Mouse (Mus musculus): ENCODE measurements around the gene Zfp993. TPM values are rescaled to one million over a fixed set of nuclear protein-coding genes. Genes with fewer than 3 reads are reported as not detected.
"Not testable (repeated sequence)": the region's sequence is repeated elsewhere in the genome, so short reads cannot be mapped to it uniquely, and the experiment has no call there.

Gene Zfp993
- 1.8 and 2.7 TPM in 2 replicates for polyA plus RNA-seq (2015; fragmentation: Nextera tagmentation; extraction: Ambion mirVana)

- ATAC-seq: not testable (repeated sequence)
- no CpG with 5 or more reads among the region's 14 CpGs for WGBS
Observed at GRCm38 (mm10) chr4:146610774-146611400, at the start of gene Zfp993. Gene Zfp993, plus strand, starts transcription at chr4:146610961.

GRCm38 (mm10) chr4:146579905-146580873 is 30.6 kb upstream of the Zfp993 start:
- not testable (repeated sequence) for H3K27me3 ChIP-seq (ENCODE audit: control insufficient read depth, insufficient read depth, low read depth, low read length); H3K4me3 ChIP-seq (ENCODE audit: low read depth, low read length); H3K9ac ChIP-seq (ENCODE audit: low read depth, low read length); H3K9me3 ChIP-seq (replicated peaks; ENCODE audit: control insufficient read depth, low read length, poor library complexity, severe bottlenecking); H3K27ac ChIP-seq (ENCODE audit: low read length); H3K36me3 ChIP-seq (ENCODE audit: control insufficient read depth, insufficient read depth, low read length); H3K4me1 ChIP-seq (ENCODE audit: control insufficient read depth, insufficient read depth, low read length); H3K4me2 ChIP-seq (ENCODE audit: low read length)
- ATAC-seq: peak; percentile 62; the same call in 1 of the 2 replicates
- 4% methylated on average over 5 of the region's 111 CpGs for WGBS

More at GRCm38 (mm10) chr4:146610774-146611400, at the start of gene Zfp993:
- not testable (repeated sequence) for H3K9ac ChIP-seq (ENCODE audit: low read depth, low read length); H3K4me3 ChIP-seq (ENCODE audit: low read depth, low read length); H3K27ac ChIP-seq (ENCODE audit: low read length); H3K4me2 ChIP-seq (ENCODE audit: low read length); H3K4me1 ChIP-seq (ENCODE audit: control insufficient read depth, insufficient read depth, low read length); H3K9me3 ChIP-seq (replicated peaks; ENCODE audit: control insufficient read depth, low read length, poor library complexity, severe bottlenecking); H3K36me3 ChIP-seq (ENCODE audit: control insufficient read depth, insufficient read depth, low read length); H3K27me3 ChIP-seq (ENCODE audit: control insufficient read depth, insufficient read depth, low read depth, low read length)

- not testable (repeated sequence) for H3K9me3 ChIP-seq (replicated peaks; ENCODE audit: control insufficient read depth, low read length, poor library complexity, severe bottlenecking); H3K4me1 ChIP-seq (ENCODE audit: control insufficient read depth, insufficient read depth, low read length); H3K9ac ChIP-seq (ENCODE audit: low read depth, low read length); H3K27me3 ChIP-seq (ENCODE audit: control insufficient read depth, insufficient read depth, low read depth, low read length); H3K27ac ChIP-seq (ENCODE audit: low read length); H3K36me3 ChIP-seq (ENCODE audit: control insufficient read depth, insufficient read depth, low read length)
- Histone ChIP-seq H3K4me2 (ENCODE audit: low read length) (peak overlapping the region; percentile 41), H3K4me3 (ENCODE audit: low read depth, low read length) (peak overlapping the region; percentile 23; the same call in 1 of the 2 replicates)
- WGBS: 7% methylated on average over 20 of the region's 53 CpGs
- ATAC-seq: peak; percentile 90
Observed at GRCm38 (mm10) chr4:146603578-146604399, 7.0 kb upstream of the Zfp993 start.

GRCm38 (mm10) chr4:146644367-146644766 is 33.6 kb downstream of the Zfp993 start:
- H3K4me1 ChIP-seq (ENCODE audit: control insufficient read depth, insufficient read depth, low read length); H3K9ac ChIP-seq (ENCODE audit: low read depth, low read length); H3K36me3 ChIP-seq (ENCODE audit: control insufficient read depth, insufficient read depth, low read length); H3K27me3 ChIP-seq (ENCODE audit: control insufficient read depth, insufficient read depth, low read depth, low read length); H3K9me3 ChIP-seq (replicated peaks; ENCODE audit: control insufficient read depth, low read length, poor library complexity, severe bottlenecking); H3K4me3 ChIP-seq (ENCODE audit: low read depth, low read length); H3K4me2 ChIP-seq (ENCODE audit: low read length); ATAC-seq; H3K27ac ChIP-seq (ENCODE audit: low read length): not testable (repeated sequence)
- no CpG with 5 or more reads among the region's 4 CpGs for WGBS

DNA sequence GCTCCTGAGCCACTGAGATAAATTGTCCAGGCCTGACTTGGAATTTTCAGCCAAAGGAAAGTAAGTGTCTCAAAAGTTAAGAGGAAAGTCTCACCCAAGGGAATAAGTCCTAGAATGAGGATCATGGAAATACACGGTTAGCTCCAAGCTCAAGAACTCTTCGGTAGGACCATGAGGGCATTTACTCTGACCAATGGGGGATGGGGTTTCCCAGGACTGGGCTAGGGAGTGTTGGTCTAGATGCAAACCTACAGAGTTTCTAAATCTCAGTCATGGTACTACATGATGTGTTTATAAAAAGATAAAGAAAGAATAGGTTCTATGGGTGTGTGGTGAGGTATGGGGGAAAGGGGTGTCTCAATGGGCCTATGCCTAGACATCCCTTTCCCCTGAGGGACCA is 38.9 kb downstream of the Zfp993 start:
- not testable (repeated sequence) for H3K27ac ChIP-seq (ENCODE audit: low read length); H3K9me3 ChIP-seq (replicated peaks; ENCODE audit: control insufficient read depth, low read length, poor library complexity, severe bottlenecking); H3K4me1 ChIP-seq (ENCODE audit: control insufficient read depth, insufficient read depth, low read length); H3K36me3 ChIP-seq (ENCODE audit: control insufficient read depth, insufficient read depth, low read length); H3K9ac ChIP-seq (ENCODE audit: low read depth, low read length); H3K4me3 ChIP-seq (ENCODE audit: low read depth, low read length); ATAC-seq; H3K4me2 ChIP-seq (ENCODE audit: low read length); H3K27me3 ChIP-seq (ENCODE audit: control insufficient read depth, insufficient read depth, low read depth, low read length)
- WGBS: no CpG with 5 or more reads among the region's 2 CpGs

DNA sequence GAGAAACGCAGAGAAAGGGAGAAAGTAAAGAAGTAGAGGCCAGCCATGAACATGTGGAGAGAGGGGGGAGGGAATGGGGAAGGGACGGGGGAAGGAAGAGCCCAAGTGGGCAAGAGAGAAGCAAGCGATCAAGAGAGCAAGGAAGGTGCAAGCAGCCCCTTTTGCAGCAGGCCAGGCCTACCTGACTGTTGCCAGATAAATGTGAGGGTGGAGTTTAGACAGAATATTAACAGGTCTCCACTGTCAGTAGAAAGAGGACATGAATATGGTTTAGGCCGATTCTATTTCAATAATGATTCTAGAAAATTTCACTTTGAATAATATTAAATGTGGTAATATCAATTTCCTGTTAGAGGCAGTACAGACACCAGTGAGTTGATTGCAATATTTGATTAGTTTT is 39.4 kb downstream of the Zfp993 start:
- H3K4me3 ChIP-seq (ENCODE audit: low read depth, low read length); H3K27ac ChIP-seq (ENCODE audit: low read length); H3K4me1 ChIP-seq (ENCODE audit: control insufficient read depth, insufficient read depth, low read length); H3K9ac ChIP-seq (ENCODE audit: low read depth, low read length); H3K36me3 ChIP-seq (ENCODE audit: control insufficient read depth, insufficient read depth, low read length); H3K27me3 ChIP-seq (ENCODE audit: control insufficient read depth, insufficient read depth, low read depth, low read length); H3K4me2 ChIP-seq (ENCODE audit: low read length); ATAC-seq; H3K9me3 ChIP-seq (replicated peaks; ENCODE audit: control insufficient read depth, low read length, poor library complexity, severe bottlenecking): not testable (repeated sequence)
- WGBS: 96% methylated on average over 1 of the region's 4 CpGs

GRCm38 (mm10) chr4:146650639-146651038 is 39.9 kb downstream of the Zfp993 start:
- not testable (repeated sequence) for H3K4me1 ChIP-seq (ENCODE audit: control insufficient read depth, insufficient read depth, low read length); H3K27ac ChIP-seq (ENCODE audit: low read length); ATAC-seq; H3K4me2 ChIP-seq (ENCODE audit: low read length); H3K27me3 ChIP-seq (ENCODE audit: control insufficient read depth, insufficient read depth, low read depth, low read length); H3K4me3 ChIP-seq (ENCODE audit: low read depth, low read length); H3K36me3 ChIP-seq (ENCODE audit: control insufficient read depth, insufficient read depth, low read length); H3K9ac ChIP-seq (ENCODE audit: low read depth, low read length); H3K9me3 ChIP-seq (replicated peaks; ENCODE audit: control insufficient read depth, low read length, poor library complexity, severe bottlenecking)
- WGBS: 75% methylated on average over 1 of the region's 5 CpGs
